Mouse (Mus musculus) megakaryocyte, embryonic 14.5 days (primary cell): ENCODE results near the gene Pgm5.

Experiments
- FLI1 ChIP-seq: IDR thresholded peaks from 2 replicates; pipeline ENCODE4 v1.6.1; 2012; ENCODE audit warnings: low read length, inconsistent platforms, mixed read lengths
- GATA1 ChIP-seq: IDR thresholded peaks from 3 replicates; pipeline ENCODE4 v1.6.1; 2012; ENCODE audit warnings: mixed read lengths, low read length, inconsistent platforms, borderline replicate concordance

GRCm38 (mm10) chr19:24767401-24767800, 94.3 kb downstream of the Pgm5 start:
- TF ChIP-seq GATA1: no peak
- no peak for TF ChIP-seq FLI1
